Mouse (Mus musculus): ENCODE measurements around the gene Cd248. TPM values are rescaled to one million over a fixed set of nuclear protein-coding genes. Genes with fewer than 3 reads are reported as not detected.

Cd248 gene
- total and polyA plus RNA-seq, 2 experiments from 2014 or later: 16.3 to 20.8 TPM

DNA sequence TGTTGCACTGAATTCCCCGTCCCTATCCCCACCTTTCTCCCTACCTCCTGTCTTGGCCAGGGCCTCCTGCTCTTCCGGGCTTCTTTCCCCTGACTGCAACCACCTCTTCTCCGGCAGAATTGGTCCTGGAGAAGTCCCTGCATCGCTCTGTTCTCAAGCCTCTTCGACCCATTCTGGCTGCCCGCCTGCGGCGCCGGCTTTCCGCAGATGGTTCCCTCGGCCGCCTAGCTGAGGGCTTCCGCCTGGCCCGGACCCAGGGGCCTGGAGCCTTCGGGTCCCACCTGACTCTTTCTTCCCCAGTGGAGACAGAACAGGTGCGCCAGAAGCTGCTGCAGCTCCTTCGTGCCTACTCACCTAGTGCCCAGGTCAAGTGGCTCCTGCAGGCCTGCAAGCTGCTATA lies 15.0 kb upstream of the Cd248 start:
- TF ChIP-seq CTCF (IDR thresholded peaks at IDR 0.05; ENCODE audit: low read depth): no peak
- no peak for DNase-seq
- 69% methylated on average over 17 of the region's 17 CpGs for whole genome bisulfite sequencing

GRCm38 (mm10) chr19:5053909-5054308 lies 14.0 kb upstream of the Cd248 start:
- peak; percentile 29 for DNase-seq
- peaks cover 11% of the 10 kb centered on the region for H3K36me3 ChIP-seq (ENCODE audit: insufficient read depth)
- WGBS: 16% methylated on average over 9 of the region's 9 CpGs

More for the DNA sequence above, 15.0 kb upstream of the Cd248 start:
- no peak overlapping the region for H3K4me3 ChIP-seq (ENCODE audit: low read depth, low read length)
- no peak overlapping the region for H3K4me2 ChIP-seq (ENCODE audit: low read depth)
- no peaks in the 10 kb centered on the region for H3K27me3 ChIP-seq (ENCODE audit: insufficient read depth, low read length)
- no peak for ATAC-seq
- no peak overlapping the region for H3K9ac ChIP-seq
- no peaks in the 10 kb centered on the region for H3K9me3 ChIP-seq (ENCODE audit: low read length)
- H3K36me3 ChIP-seq (ENCODE audit: insufficient read depth): peaks cover 18% of the 10 kb centered on the region
- no peak overlapping the region for H3K27ac ChIP-seq (ENCODE audit: low read depth, low read length)
- peaks cover 7% of the 10 kb centered on the region; the same call in 1 of the 2 replicates for H3K4me1 ChIP-seq (ENCODE audit: insufficient read depth)

DNA sequence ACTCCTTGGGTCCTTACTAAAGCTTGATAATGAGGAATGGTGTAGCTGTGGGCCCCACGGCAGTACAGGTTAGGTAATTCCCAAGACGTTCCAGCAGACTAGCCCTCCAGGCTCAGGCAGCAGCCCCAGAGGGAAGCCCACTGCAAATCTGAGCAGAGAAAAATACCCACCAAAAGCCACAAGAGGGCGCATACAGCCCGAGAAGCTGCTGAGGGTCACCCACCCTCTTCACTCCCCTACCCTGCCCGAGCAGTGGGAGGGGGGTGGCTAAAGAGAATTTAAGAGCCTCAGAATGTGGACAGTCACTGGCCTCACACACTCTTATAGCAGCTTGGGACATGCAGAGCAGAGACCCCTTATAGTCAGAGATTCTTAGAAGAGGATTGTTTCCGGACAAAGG lies 11.6 kb upstream of the Cd248 start:
- no peak overlapping the region for H3K4me2 ChIP-seq (ENCODE audit: low read depth)
- TF ChIP-seq CTCF (IDR thresholded peaks at IDR 0.05; ENCODE audit: low read depth): peak; percentile 81
- 13% methylated on average over 6 of the region's 6 CpGs for WGBS
- ATAC-seq (peak; percentile 66), DNase-seq (peak; percentile 76)
- H3K27ac ChIP-seq (ENCODE audit: low read depth, low read length): no peak overlapping the region
- no peaks in the 10 kb centered on the region for H3K4me1 ChIP-seq (ENCODE audit: insufficient read depth)
- no peaks in the 10 kb centered on the region for H3K9me3 ChIP-seq (ENCODE audit: low read length)
- no peak overlapping the region for H3K9ac ChIP-seq
- no peaks in the 10 kb centered on the region for H3K27me3 ChIP-seq (ENCODE audit: insufficient read depth, low read length)
- no peak overlapping the region for H3K4me3 ChIP-seq (ENCODE audit: low read depth, low read length)
- H3K36me3 ChIP-seq (ENCODE audit: insufficient read depth): peaks cover 1% of the 10 kb centered on the region; the same call in 1 of the 2 replicates

More at GRCm38 (mm10) chr19:5053909-5054308, 14.0 kb upstream of the Cd248 start:
- ATAC-seq: no peak
- H3K9me3 ChIP-seq (ENCODE audit: low read length): no peaks in the 10 kb centered on the region
- no peak overlapping the region for H3K9ac ChIP-seq
- peak; percentile 71 for TF ChIP-seq CTCF (IDR thresholded peaks at IDR 0.05; ENCODE audit: low read depth)
- H3K4me1 ChIP-seq (ENCODE audit: insufficient read depth): peaks cover 7% of the 10 kb centered on the region; the same call in 1 of the 2 replicates
- H3K4me2 ChIP-seq (ENCODE audit: low read depth): no peak overlapping the region
- H3K27ac ChIP-seq (ENCODE audit: low read depth, low read length): no peak overlapping the region
- H3K4me3 ChIP-seq (ENCODE audit: low read depth, low read length): no peak overlapping the region
- no peaks in the 10 kb centered on the region for H3K27me3 ChIP-seq (ENCODE audit: insufficient read depth, low read length)

DNA sequence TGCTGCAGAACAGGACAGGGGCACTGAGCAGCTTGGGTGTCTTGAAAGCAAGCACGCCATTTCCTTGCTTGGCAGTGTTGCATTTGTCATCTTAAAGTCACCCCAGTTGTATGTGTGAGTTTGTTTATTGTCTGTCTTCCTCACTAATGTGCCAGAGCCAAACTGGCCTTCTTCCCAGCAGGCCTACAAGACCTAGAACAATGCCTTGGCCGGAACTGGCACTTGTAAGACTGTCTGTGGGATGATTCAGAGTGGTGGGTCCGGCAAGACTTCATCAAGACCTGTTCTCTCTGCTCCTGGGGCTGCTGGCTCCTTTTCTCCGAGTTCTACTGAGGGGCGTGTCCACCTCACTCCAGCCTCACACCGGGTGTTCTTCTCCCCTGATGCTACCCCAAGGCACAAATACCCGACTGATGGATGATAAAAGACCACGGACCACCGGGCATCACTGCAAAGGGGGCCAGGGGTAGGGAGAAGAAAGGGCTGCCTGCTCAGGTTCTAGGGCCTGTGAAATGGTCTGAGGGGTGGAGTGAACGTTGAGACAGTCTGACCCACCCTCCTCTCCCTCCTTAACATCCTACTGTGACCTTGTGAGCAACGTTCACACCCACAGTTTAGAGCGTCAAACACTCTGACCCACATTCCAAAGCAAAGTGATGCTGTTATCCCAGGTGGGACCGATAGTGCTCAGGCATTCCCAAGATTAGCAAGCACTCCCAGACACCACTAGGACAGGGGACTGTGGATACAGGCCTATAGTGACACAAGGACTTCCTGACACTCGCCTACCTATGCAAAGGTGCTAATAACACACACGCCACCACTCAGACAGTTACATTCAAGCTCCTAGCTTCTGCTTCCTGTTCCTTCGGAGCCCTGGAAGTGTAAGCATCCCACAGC lies 9.8 kb upstream of the Cd248 start:
- WGBS: 28% methylated on average over 16 of the region's 16 CpGs
- Histone ChIP-seq H3K36me3 (ENCODE audit: insufficient read depth) (no peaks in the 10 kb centered on the region), H3K27ac (ENCODE audit: low read depth, low read length) (no peak overlapping the region), H3K9ac (no peak overlapping the region), H3K4me3 (ENCODE audit: low read depth, low read length) (no peak overlapping the region), H3K4me2 (ENCODE audit: low read depth) (no peak overlapping the region), H3K4me1 (ENCODE audit: insufficient read depth) (no peaks in the 10 kb centered on the region), H3K9me3 (ENCODE audit: low read length) (no peaks in the 10 kb centered on the region), H3K27me3 (ENCODE audit: insufficient read depth, low read length) (no peaks in the 10 kb centered on the region)
- ATAC-seq (no peak), DNase-seq (no peak)
- no peak for TF ChIP-seq CTCF (IDR thresholded peaks at IDR 0.05; ENCODE audit: low read depth)

DNA sequence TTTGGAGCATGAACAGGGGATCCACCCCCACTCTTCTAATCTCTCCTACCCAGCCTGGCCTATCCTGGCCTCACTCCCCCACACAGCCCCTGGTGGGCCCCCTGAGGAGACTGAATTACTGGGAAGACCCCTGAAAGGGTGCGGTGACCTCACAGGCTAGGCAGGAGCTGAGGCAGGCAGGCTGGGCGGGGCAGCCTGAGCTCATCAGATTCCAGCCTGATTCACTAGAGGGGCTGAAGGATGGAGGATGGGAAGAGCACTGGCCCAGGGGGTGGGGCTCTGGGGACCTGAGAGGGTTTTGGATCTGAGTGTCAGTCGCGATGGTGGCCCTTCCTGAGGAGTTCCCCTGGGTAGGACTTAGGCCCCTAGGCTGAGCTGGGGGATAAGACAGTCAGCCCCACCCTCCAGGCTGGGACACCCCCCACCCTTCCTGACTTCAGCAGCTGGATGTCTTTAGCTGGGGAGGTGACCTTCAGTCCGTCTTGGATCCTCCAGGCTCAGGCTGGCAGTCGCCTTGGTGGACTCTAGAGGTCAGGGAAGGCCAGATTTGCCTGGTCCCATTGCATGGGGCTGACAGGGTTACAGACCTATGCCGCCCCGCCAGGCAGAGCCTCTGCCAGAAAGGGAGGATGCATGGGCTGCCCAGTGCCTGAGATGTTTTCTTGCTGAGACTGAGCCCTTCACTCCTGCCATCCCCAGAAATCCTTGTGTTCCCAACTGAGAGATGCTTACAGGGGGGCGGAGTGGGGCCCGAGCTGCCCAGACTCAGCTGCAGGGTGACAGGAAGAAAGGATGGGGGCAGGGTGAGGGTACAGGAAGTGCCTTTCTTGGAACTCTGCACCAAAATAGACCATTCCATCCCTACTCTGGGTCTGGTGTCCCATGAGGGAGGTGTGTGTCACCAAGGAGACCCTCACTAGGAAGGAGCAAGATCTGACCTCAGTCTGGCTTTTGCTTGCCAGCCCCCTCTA lies 8.8 kb upstream of the Cd248 start:
- ATAC-seq (peak; percentile 16; the same call in 1 of the 2 replicates), DNase-seq (no peak)
- 0 out of 2 replicates have a peak overlapping the region, but pooled peaks have one; percentile 6 for H3K9ac ChIP-seq
- H3K9me3 ChIP-seq (ENCODE audit: low read length): no peaks in the 10 kb centered on the region
- H3K4me3 ChIP-seq (ENCODE audit: low read depth, low read length): no peak overlapping the region
- H3K27me3 ChIP-seq (ENCODE audit: insufficient read depth, low read length): no peaks in the 10 kb centered on the region
- H3K36me3 ChIP-seq (ENCODE audit: insufficient read depth): no peaks in the 10 kb centered on the region
- no peak overlapping the region for H3K27ac ChIP-seq (ENCODE audit: low read depth, low read length)
- no peak overlapping the region for H3K4me2 ChIP-seq (ENCODE audit: low read depth)
- H3K4me1 ChIP-seq (ENCODE audit: insufficient read depth): no peaks in the 10 kb centered on the region
- TF ChIP-seq CTCF (IDR thresholded peaks at IDR 0.05; ENCODE audit: low read depth): no peak
- WGBS: 16% methylated on average over 10 of the region's 10 CpGs

- Histone ChIP-seq H3K4me2 (ENCODE audit: low read depth) (no peak overlapping the region), H3K27me3 (ENCODE audit: insufficient read depth, low read length) (no peaks in the 10 kb centered on the region), H3K4me3 (ENCODE audit: low read depth, low read length) (no peak overlapping the region), H3K9ac (no peak overlapping the region), H3K27ac (ENCODE audit: low read depth, low read length) (no peak overlapping the region), H3K4me1 (ENCODE audit: insufficient read depth) (no peaks in the 10 kb centered on the region), H3K9me3 (ENCODE audit: low read length) (no peaks in the 10 kb centered on the region), H3K36me3 (ENCODE audit: insufficient read depth) (no peaks in the 10 kb centered on the region)
- ATAC-seq (no peak; the same call in 1 of the 2 replicates), DNase-seq (no peak)
- WGBS: 39% methylated on average over 5 of the region's 5 CpGs
- no peak for TF ChIP-seq CTCF (IDR thresholded peaks at IDR 0.05; ENCODE audit: low read depth)
Observed at GRCm38 (mm10) chr19:5060365-5061330, 7.2 kb upstream of the Cd248 start.

Data from forebrain, postnatal 0 days (tissue).